Mouse (Mus musculus) monocyte, adult 5-6 weeks (primary cell): ENCODE data around the gene Dusp27. TPM values are rescaled to one million over a fixed set of nuclear protein-coding genes. Genes with fewer than 3 reads are reported as not detected.
A peak's percentile ranks its signal among the peaks of the same experiment; 100 is the strongest.

Experiments used
- ATAC-seq: fragments of 153-309, 156-312 bp; replicated peaks from 2 replicates; pipeline ENCODE4 v1.8.0; 2017; ENCODE audit warnings: mild to moderate bottlenecking; ENCODE audit not compliant: low TSS enrichment, insufficient number of reproducible peaks, severe bottlenecking, poor library complexity, low FRiP score
- total RNA-seq: library from RNA; stranded (forward); fragments of 200-1000, 200-491, 200-594 nt; gene quantifications from 3 replicates; pipeline ENCODE4 v1.2.3, GENCODE M21; 2017

Dusp27 gene
- total RNA-seq = 0.49 TPM in 1 of 3 replicates, not detected in the others

DNA sequence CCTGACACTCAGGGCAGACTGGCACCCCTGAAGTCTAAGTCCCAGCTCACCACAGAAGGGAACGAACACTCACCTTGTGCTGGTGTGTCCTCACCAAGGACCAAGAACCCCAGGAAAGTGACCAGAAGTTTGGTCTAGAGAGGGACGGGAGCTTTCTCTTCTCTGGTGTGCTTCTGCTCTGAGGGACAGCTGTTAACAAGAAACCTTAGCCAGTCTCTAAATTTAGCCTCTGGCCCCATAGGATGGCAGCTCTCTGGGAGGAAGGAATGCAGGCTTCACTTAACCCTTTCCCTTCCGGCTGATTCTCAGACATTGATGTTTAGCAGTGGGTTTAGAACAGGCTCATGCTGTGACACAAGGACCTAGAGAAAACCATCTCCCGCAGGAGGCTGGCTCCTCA lies at the start of gene Dusp27:
Gene Dusp27 (minus strand): TSS at position 204 of the 400 bp plus-strand sequence.
- ATAC-seq = no peak

DNA sequence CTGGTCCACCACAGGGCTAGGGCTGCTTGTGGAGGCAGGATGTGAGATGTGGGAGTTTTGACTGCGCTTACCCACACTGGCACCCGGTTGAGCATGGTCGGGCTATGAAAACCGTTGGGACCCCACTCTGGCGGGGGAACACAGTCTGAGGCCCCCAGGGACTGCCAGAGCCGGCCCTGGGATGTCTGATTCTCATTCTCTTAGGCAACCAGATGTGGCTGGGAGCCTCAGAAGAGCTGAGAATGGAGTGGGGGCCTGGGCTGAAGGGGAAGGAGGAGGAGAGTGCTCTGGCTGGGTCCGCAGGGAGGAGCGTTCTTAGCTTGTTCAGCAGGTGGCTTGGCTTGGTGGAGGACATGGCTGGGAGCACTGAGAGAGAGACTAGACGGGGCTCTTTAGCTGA lies 45.9 kb upstream of the Dusp27 start:
- no peak for ATAC-seq

DNA sequence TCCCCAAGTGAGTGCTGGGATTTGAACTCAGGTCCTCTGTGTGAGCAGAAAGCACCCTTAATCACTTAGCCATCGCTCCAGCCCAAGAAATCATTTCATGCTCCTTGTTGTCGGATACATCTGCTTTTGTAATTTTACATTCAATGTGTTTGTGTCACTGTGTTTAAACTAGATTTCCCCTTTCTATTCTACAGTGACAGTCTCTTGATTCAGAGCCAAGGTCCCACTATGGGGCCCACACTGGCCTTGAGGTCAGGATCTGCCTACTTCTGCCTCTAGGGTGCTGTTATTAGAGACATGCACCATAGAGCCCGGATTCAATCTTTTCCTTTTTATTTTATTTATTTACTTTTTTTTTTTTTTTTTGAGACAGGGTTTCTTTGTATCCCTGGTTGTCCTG lies 45.3 kb upstream of the Dusp27 start:
- no peak for ATAC-seq

DNA sequence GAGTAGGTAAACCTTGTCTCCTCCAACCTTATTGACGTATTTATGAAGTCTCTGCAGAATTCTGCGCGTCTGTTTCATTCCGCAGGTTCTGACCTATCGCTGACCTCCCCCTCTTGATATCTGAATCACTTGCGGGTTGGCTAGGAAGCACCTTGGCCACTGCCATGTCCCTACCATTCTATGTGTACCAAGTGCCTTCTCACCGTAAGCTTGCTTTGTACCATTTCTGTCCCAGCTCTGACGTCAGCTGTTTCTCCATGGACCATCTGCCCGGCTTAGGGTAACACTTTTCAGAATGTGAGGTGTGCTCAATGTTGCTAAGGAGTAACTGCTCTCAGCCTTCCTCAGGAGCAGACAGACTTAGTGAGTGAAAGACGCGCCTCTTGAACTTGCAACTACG lies 43.1 kb upstream of the Dusp27 start:
- ATAC-seq = no peak

DNA sequence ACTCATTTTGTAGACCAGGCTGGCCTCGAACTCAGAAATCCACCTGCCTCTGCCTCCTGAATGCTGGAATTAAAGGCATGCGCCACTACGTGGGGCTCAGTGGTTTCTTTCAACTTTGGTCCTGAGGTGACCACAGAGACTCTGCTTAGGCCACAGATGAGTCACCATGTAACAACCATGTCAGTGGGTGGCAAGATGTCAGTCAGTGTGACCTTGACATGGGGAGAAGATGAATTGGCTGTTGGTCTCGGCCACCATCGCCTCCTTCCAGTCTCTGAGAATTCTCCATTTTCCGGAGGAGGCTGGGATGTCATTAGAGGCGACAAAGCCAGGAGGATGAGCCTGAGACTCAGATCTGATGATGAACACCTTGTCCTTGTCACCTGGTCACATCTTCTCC lies 42.0 kb upstream of the Dusp27 start:
- ATAC-seq = no peak

DNA sequence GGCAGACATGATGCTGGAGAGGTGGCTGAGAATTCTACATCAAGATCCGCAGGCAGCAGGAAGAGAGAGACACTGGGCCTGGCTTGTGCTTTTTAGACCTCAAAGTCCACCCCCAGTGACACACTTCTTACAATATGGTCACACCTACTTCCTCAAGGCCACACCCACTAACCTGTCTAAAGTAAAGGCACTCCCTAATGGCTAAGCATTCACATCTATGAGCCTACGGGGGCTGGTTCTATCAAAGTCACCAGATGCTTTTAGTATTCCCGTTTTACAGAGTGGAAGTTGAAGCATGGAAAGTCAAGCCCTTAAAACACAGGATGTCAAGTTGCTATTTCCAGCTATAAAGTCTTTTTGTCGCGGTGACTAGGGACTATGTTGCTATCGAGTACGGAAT lies 40.3 kb upstream of the Dusp27 start:
- ATAC-seq = no peak

DNA sequence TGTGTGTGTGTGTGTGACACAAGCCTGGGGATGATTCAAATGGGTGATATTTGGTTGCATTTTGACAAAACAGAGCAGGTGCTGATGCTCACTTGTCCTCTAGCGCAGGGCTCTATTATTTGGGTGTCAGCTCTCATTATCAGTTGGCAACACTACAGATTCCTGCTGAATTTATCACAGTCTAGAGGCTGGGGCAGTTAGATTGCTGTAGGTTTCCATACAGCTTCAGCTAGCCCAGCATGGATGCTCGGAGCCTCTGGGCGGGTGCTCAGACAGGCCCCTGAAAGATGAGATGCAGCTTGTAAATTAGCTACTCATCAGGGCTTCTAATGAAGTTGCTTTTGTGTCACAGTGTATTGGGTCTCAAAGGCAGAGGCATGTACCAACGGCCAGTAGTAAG lies 39.7 kb upstream of the Dusp27 start:
- no peak for ATAC-seq

DNA sequence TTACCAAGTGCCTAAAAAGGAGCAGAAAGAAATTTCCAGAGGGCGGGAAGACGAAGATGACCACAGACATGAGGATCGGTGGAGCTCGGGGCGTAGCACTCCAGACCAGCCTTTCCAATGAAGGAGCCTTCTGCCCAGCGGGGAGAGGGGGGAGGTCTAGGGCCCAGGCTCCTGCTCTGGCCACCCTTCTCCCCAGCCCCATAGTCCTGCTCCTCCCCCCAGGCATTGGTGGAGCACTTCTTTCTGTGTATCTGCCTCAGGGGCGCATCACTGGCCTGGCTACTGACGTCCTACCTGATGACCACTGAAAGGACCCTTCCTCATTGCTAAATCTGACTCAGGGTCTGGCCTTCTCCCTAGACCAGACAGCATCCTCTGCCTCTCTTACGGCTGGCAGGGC lies 37.4 kb upstream of the Dusp27 start:
- ATAC-seq = no peak

DNA sequence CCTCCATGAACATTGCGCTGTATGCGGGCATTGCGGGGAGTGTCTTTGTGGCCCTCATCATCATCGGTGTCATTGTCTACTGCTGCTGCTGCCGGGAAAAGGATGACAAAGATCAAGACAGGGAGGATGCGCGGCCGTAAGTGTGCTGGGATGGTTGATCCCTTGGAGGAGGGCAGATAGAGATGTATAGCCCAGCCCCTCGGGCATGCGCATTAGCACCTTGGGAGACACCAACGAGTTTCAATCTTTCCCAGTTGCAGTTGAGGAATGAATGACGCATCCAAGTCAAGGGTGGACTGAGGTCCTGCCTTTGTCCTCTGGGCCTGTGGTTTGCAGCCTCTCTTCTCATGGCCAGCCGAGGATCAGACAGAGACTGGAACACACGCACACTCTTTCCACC lies 36.9 kb upstream of the Dusp27 start:
- no peak for ATAC-seq

DNA sequence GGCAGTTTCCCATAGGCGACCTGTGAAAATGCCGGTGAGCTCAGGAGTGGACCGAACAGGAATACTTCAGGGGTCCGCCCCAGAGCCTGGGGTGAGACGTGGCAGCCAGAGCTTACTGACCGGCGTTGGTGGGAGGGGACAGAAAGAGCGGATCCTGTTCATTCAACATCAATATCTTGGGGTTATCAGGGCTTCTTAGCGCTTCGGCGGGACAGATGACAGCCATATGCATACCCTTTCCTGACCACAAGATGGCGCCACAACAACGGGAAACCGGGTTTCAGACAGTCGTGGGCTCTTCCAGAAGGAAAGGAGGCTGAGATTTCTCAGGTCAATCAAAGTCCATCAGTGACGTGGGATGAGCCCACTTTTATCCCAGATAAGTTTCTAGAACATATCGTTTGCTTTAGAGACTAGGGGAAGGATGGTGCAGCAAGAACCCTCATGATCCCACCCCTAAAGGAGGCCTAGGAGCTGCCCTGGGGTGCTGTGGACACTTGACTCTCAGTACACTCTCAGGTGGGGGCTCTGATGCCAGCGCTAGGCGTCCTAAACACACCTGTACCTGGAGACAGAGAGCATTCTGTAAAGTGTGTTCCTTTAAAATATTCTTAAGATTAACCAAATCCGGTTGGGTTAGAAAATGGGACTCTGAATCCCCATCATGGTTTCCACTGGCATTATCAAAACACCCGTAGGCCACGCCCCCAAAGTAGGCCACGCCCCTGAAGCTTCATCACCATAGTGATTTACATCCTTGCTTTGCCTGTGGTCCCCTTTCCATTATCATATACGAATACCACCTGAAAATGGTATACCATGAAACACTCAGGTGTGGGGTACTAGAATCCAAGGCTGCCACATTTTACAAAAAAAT lies 33.1 kb upstream of the Dusp27 start:
- ATAC-seq = peak; percentile 38

DNA sequence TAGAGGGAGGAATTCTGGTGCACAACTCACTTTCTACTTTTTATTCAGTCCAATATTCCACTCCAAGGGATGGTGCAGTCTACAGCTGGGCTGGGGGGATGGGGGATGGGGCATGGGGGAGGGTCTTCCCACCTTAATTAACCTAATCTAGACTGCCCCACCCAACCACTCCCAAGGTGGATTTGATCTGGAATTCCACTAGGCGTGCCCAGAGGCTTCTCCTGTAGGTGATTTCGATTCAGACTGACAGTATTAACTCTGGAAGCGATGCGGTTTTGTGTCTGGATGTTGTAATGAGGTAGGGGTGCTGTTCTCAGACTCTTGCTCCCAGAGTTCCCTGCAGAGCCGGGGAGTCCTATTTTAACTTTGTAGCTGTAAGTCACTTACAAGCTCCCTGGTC lies 32.4 kb upstream of the Dusp27 start:
- ATAC-seq = no peak

DNA sequence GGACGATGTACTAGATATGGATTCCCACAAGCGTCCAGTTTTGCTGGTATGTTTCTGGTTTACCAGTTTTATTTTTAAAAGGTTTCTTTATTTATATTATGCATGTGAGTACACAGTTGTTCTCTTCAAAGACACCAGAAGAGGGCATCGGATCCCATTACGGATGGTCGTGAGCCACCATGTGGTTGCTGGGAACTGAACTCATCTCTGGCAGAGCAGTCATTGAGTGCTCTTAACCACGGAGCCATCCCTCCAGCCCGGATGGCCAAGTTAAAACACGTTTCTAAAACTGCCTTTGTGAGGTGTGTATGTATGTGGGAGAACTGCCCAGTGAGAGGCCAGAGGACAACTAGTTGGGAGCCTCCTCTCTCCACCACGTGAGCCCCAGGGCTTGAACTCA lies 30.9 kb upstream of the Dusp27 start:
- ATAC-seq = no peak

DNA sequence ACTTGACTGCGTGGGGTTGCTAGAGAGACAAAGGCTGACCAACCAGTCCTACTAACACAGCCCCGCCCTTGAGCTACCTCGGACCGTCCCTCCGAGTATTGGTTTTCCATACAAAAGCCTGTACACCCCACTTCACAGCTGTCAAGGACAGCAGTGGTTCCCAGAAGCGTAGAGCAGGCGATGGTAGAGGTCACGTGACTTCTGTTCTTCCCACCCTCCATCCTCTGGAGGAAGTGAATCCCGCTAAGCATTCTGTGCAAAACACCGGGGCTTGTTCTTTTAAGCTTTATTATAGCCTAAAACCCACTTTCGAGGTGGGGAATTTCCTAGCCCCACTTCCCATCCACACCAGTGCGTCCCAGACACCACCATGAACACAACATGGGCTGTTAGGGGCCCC lies 30.0 kb upstream of the Dusp27 start:
- ATAC-seq = no peak

DNA sequence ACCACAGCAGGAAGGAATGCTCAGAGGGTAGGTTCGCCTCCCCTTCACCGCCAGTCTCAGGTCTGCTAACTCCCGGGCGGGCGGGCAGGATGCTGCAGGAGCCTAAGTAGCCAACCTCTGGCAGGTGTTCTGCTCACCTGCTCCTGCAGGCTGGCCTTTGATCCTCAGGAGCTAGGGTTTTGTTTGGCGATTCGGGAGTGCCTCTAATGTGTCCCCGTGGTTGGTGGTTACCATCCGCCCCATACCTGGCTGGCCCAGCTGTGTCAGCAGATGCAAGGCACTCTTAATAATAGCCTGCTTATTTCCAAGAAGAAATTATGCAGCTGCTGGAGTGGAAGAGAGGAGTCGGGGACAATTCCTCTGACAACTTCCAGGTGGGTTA lies 27.4 kb upstream of the Dusp27 start:
- ATAC-seq = no peak

DNA sequence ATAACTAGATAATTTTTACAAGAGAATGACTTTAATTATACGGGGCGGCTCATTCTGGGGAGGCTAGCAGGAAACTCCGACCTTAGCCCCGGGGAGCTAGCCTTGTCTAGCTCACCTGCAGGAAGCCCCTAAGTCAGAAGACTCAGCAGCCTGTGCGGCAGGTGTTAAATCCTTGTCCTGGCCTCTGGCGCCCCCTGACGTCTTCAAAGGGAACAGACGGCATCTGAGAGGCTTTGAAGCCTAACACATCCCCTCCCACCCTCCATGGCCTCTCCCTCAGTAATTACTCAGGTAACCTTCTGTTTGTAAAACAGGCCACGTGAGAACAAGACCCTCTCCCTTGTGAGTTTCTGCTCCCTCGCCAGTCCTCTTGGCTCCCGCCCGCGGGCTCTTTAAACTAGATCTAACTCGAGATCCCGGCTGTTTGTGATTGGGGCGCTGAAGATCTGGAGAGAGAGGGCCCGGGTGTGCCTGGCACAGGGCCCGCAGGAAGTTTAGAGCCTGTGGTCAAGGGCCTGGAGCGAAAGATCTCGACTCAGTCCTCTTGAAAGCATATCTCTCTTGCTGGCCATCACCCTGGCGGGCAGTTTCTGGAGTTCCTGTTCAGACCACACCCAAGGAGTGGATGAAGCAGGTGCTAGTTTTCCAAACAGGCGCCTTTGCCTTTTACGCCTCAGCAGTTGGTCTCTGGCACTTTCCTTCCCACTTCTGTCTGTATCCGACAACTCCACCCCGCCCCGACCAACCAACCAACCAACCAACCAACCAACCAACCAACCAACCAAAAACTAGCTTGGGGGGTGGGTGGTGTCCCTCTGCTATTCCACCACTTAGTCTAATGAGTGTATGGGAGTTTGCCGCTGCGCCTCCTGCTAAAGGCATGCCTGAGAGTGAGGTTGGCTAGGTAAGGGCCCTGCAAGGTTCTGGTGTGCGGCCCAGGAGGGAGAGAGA lies 26.7 kb upstream of the Dusp27 start:
- ATAC-seq = peak; percentile 68

DNA sequence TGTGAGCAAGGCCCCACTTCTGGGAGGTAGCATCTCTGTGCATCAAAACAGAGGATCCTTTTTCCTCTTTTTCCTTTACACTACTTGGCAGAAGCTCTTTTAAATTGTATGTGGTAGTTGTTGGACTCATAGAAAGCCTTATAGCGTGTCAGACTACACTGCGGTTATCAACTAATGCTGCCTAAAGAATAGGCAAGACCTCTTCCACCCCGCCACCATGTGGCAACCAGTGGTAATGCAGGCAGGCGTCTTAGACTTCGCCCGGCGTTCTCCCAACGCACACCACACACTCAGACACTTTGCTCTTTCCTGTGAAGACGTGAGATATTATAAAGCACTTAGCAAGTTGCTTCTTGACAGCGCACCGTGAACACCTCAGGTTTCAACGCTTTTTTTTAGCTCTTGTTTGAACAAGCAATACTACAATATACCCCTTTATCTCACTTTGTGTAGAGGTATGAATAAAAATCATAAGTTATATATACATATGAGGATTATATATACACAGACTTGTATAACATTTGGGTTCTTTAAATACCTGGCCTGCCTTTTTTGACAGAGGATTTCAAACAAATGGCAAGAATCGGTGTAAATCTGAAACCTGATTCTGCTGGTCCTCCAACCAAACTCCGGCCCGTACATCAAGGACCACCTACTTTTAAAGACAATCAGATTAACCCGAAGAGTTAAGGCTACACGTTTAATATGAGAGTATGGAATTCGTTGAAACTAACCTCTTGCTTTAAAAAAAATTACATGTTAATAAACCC lies 25.8 kb upstream of the Dusp27 start:
- peak; percentile 61 for ATAC-seq

DNA sequence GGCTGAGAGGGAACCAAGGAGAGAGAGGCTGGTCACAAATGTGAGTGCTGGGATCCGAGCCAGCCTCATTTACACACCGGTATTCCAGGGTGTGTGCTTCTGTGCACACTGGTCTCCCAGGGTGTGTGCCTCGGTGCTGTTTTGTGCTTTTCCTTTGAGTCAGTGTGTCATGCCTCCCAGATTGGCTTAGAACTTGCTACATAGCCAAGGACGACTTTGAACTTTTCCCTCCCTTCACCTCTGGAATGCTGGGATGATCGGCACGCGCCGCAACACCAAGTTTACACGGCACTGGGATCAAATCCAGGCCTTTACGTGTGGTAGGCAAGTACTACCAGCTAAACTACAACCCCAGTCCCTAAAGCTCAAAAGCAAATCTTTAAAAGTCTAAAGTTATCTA lies 24.3 kb upstream of the Dusp27 start:
- no peak for ATAC-seq

DNA sequence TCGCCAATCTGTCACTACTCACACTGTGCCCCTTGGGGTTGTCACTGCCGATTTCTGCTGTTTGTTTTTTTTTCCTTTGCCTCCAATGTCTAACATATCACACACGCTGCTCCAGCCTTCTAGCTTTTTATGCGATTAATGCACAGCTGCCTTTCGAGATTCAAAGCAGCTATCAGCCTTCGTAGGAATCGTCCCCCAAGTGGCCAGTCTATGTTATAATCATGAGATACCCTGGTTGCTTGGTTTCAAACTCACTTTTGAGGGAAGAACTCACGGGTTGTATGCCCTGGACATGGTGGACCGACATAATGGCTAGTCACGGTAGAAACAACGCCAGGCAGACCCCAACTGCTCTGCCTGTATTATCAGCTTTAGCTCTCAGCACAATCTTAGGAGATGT lies 23.6 kb upstream of the Dusp27 start:
- ATAC-seq = no peak

DNA sequence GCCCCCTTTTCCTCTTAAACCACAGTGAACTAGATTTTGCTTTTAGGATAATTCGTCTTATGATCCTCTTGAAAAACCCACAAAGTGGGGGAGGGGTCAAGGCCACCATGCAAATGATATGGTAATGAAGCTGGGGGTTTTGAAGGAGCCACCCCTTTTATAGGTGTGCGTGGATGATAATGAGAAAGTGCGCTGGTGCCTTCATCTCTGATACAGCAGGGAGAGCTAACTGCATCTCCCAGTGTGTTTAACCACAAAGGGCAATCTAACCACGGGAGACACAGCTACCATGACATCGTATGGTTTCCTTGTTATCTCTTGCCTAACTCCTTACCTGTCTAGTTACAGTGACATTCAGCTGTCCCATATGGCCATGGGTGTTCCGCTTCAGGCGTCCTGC lies 22.3 kb upstream of the Dusp27 start:
- no peak for ATAC-seq
